Mouse (Mus musculus): ENCODE measurements around the gene Stx8. TPM values are rescaled to one million over a fixed set of nuclear protein-coding genes. Genes with fewer than 3 reads are reported as not detected.

The Stx8 gene
- polyA plus RNA-seq, 1 experiment from 2014 or later, result 59.2 TPM

GRCm38 (mm10) chr11:68038101-68038500 lies 72.1 kb downstream of the Stx8 start:
- WGBS, result 69% methylated on average over 2 of the region's 2 CpGs
- Histone ChIP-seq H3K9me3 (no peaks in the 10 kb centered on the region), H3K4me2 (replicated peaks) (no peak overlapping the region)

GRCm38 (mm10) chr11:68044181-68044580 lies 78.2 kb downstream of the Stx8 start:
- Histone ChIP-seq H3K9ac (no peak overlapping the region), H3K27me3 (no peaks in the 10 kb centered on the region), H3K4me2 (replicated peaks) (no peak overlapping the region), H3K36me3 (no peaks in the 10 kb centered on the region), H3K27ac (no peak overlapping the region), H3K9me3 (no peaks in the 10 kb centered on the region), H3K4me1 (0 out of 2 replicates have a peak, but pooled peaks cover 3% of the 10 kb centered on the region), H3K4me3 (no peak overlapping the region)
- ATAC-seq (ENCODE audit: insufficient number of reproducible peaks, insufficient read depth, low FRiP score, low TSS enrichment), result no peak
- 23% methylated on average over 11 of the region's 11 CpGs for WGBS

More at GRCm38 (mm10) chr11:68038101-68038500, 72.1 kb downstream of the Stx8 start:
- Histone ChIP-seq H3K27me3 (no peaks in the 10 kb centered on the region), H3K4me1 (peaks cover 16% of the 10 kb centered on the region), H3K9ac (no peak overlapping the region), H3K4me3 (no peak overlapping the region), H3K36me3 (no peaks in the 10 kb centered on the region), H3K27ac (no peak overlapping the region)
- ATAC-seq (ENCODE audit: insufficient number of reproducible peaks, insufficient read depth, low FRiP score, low TSS enrichment), result no peak

GRCm38 (mm10) chr11:68046916-68047315 lies 80.9 kb downstream of the Stx8 start:
- Histone ChIP-seq H3K36me3 (no peaks in the 10 kb centered on the region), H3K27ac (no peak overlapping the region), H3K27me3 (no peaks in the 10 kb centered on the region), H3K4me3 (no peak overlapping the region), H3K9me3 (no peaks in the 10 kb centered on the region), H3K4me2 (replicated peaks) (no peak overlapping the region), H3K4me1 (0 out of 2 replicates have a peak, but pooled peaks cover 3% of the 10 kb centered on the region), H3K9ac (no peak overlapping the region)
- WGBS, result 50% methylated on average over 3 of the region's 3 CpGs
- ATAC-seq (ENCODE audit: insufficient number of reproducible peaks, insufficient read depth, low FRiP score, low TSS enrichment), result no peak

- Histone ChIP-seq H3K9me3 (no peaks in the 10 kb centered on the region), H3K4me3 (no peak overlapping the region), H3K9ac (no peak overlapping the region), H3K4me2 (replicated peaks) (no peak overlapping the region), H3K4me1 (0 out of 2 replicates have a peak, but pooled peaks cover 3% of the 10 kb centered on the region), H3K36me3 (no peaks in the 10 kb centered on the region), H3K27ac (no peak overlapping the region), H3K27me3 (no peaks in the 10 kb centered on the region)
- 84% methylated on average over 17 of the region's 17 CpGs for WGBS
- ATAC-seq (ENCODE audit: insufficient number of reproducible peaks, insufficient read depth, low FRiP score, low TSS enrichment), result no peak
These were observed 83.5 kb downstream of the Stx8 start for GRCm38 (mm10) chr11:68049261-68050165.

GRCm38 (mm10) chr11:68050725-68051124 lies 84.7 kb downstream of the Stx8 start:
- Histone ChIP-seq H3K9ac (no peak overlapping the region), H3K9me3 (no peaks in the 10 kb centered on the region), H3K4me2 (replicated peaks) (no peak overlapping the region), H3K4me1 (0 out of 2 replicates have a peak, but pooled peaks cover 3% of the 10 kb centered on the region), H3K27me3 (no peaks in the 10 kb centered on the region), H3K36me3 (no peaks in the 10 kb centered on the region), H3K4me3 (no peak overlapping the region), H3K27ac (no peak overlapping the region)
- WGBS, result 73% methylated on average over 12 of the region's 12 CpGs
- no peak for ATAC-seq (ENCODE audit: insufficient number of reproducible peaks, insufficient read depth, low FRiP score, low TSS enrichment)

GRCm38 (mm10) chr11:68051305-68051704 lies 85.3 kb downstream of the Stx8 start:
- H3K27me3 ChIP-seq, result no peaks in the 10 kb centered on the region
- no peak overlapping the region for H3K4me2 ChIP-seq (replicated peaks)
- H3K9ac ChIP-seq, result no peak overlapping the region
- WGBS, result 91% methylated on average over 4 of the region's 4 CpGs
- H3K4me3 ChIP-seq, result no peak overlapping the region
- no peak for ATAC-seq (ENCODE audit: insufficient number of reproducible peaks, insufficient read depth, low FRiP score, low TSS enrichment)
- no peaks in the 10 kb centered on the region for H3K36me3 ChIP-seq
- 0 out of 2 replicates have a peak, but pooled peaks cover 3% of the 10 kb centered on the region for H3K4me1 ChIP-seq
- no peak overlapping the region for H3K27ac ChIP-seq
- no peaks in the 10 kb centered on the region for H3K9me3 ChIP-seq

- no peaks in the 10 kb centered on the region for H3K36me3 ChIP-seq
- 59% methylated on average over 5 of the region's 5 CpGs for WGBS
- no peak overlapping the region for H3K9ac ChIP-seq
- no peak overlapping the region for H3K4me3 ChIP-seq
- H3K4me2 ChIP-seq (replicated peaks), result no peak overlapping the region
- no peak overlapping the region for H3K27ac ChIP-seq
- ATAC-seq (ENCODE audit: insufficient number of reproducible peaks, insufficient read depth, low FRiP score, low TSS enrichment), result no peak
- H3K27me3 ChIP-seq, result no peaks in the 10 kb centered on the region
- H3K4me1 ChIP-seq, result peaks cover 4% of the 10 kb centered on the region
- no peaks in the 10 kb centered on the region for H3K9me3 ChIP-seq
These were observed 92.6 kb downstream of the Stx8 start for GRCm38 (mm10) chr11:68058466-68059201.

DNA sequence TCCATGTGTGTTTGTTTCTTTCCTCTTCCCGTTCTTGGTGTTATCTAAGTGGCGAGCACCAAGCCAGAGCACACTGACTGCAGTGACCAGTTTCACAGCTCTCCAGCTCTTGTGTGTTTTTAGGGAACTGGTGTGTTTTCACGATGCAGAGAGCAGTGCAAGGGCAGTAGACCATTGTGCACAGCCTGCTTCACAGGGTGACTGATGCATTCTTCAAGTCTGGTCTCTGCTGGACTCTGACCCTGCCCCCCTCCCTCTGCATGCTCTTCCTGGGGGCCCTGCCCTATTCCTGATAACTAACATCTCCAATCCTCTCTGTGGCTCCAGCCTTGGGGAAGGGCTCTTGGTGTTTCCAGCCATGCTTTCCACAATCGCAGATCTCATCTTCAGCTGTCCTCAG lies 94.7 kb downstream of the Stx8 start:
- no peak overlapping the region for H3K4me2 ChIP-seq (replicated peaks)
- H3K9me3 ChIP-seq, result no peaks in the 10 kb centered on the region
- no peak overlapping the region for H3K27ac ChIP-seq
- WGBS, result 48% methylated on average over 4 of the region's 4 CpGs
- no peak overlapping the region for H3K4me3 ChIP-seq
- H3K4me1 ChIP-seq, result peaks cover 4% of the 10 kb centered on the region
- ATAC-seq (ENCODE audit: insufficient number of reproducible peaks, insufficient read depth, low FRiP score, low TSS enrichment), result no peak
- H3K36me3 ChIP-seq, result no peaks in the 10 kb centered on the region
- H3K27me3 ChIP-seq, result no peaks in the 10 kb centered on the region
- no peak overlapping the region for H3K9ac ChIP-seq

DNA sequence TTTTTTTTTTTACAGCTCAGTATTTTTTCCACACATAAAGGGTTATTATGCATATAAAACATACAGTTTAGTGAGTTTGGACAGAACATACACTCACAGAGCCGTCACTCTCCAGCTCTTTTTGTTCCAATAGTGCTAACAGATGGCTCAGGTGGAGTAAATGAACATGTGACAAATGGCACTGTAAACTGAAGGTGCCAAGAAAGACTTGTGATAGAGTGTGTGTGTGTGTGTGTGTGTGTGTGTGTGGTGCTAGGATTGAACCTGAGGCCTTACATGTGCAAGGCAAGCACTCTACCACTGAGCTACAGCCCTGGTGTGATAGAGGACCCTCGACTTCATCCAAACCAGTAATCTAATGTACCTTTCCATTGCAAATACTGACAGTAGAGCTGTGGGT lies 96.1 kb downstream of the Stx8 start:
- H3K27me3 ChIP-seq, result no peaks in the 10 kb centered on the region
- H3K27ac ChIP-seq, result no peak overlapping the region
- ATAC-seq (ENCODE audit: insufficient number of reproducible peaks, insufficient read depth, low FRiP score, low TSS enrichment), result no peak
- H3K9ac ChIP-seq, result no peak overlapping the region
- H3K36me3 ChIP-seq, result no peaks in the 10 kb centered on the region
- H3K4me1 ChIP-seq, result peaks cover 4% of the 10 kb centered on the region
- H3K4me3 ChIP-seq, result no peak overlapping the region
- WGBS, result 87% methylated on average over 2 of the region's 2 CpGs
- H3K4me2 ChIP-seq (replicated peaks), result no peak overlapping the region
- H3K9me3 ChIP-seq, result no peaks in the 10 kb centered on the region

- no peak for ATAC-seq (ENCODE audit: insufficient number of reproducible peaks, insufficient read depth, low FRiP score, low TSS enrichment)
- no peaks in the 10 kb centered on the region for H3K27me3 ChIP-seq
These were observed 101.8 kb downstream of the Stx8 start for GRCm38 (mm10) chr11:68067806-68068205.

DNA sequence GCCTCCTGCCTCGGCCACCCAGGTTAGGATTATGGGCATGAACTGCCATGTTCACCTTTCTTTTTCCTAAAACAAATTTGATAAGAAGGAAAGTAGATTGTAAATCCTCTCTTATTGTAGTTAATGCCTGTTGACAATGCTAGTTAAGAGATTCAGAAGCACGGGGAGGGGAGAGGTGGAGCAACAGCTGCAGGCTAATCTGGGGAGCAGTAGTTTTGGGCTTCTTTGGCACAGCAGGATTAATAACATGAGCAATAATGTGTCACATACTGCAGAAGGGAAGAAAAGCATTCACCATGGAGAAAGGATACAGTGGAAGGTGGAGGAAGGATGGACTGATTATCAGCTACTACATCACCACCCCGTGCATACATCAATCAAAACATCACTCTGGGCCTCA lies 104.1 kb downstream of the Stx8 start:
- no peak for ATAC-seq (ENCODE audit: insufficient number of reproducible peaks, insufficient read depth, low FRiP score, low TSS enrichment)
- 72% methylated on average over 3 of the region's 3 CpGs for WGBS
- H3K36me3 ChIP-seq, result no peaks in the 10 kb centered on the region
- H3K4me2 ChIP-seq (replicated peaks), result no peak overlapping the region
- peaks cover 8% of the 10 kb centered on the region; the same call in 1 of the 2 replicates for H3K4me1 ChIP-seq
- no peak overlapping the region for H3K4me3 ChIP-seq
- H3K9ac ChIP-seq, result no peak overlapping the region
- no peaks in the 10 kb centered on the region for H3K9me3 ChIP-seq
- H3K27ac ChIP-seq, result no peak overlapping the region
- H3K27me3 ChIP-seq, result no peaks in the 10 kb centered on the region

More at GRCm38 (mm10) chr11:68067806-68068205, 101.8 kb downstream of the Stx8 start:
- H3K9ac ChIP-seq, result no peak overlapping the region
- H3K27ac ChIP-seq, result no peak overlapping the region
- no peaks in the 10 kb centered on the region for H3K36me3 ChIP-seq
- no peak overlapping the region for H3K4me2 ChIP-seq (replicated peaks)
- no peaks in the 10 kb centered on the region for H3K9me3 ChIP-seq
- no peak overlapping the region for H3K4me3 ChIP-seq
- H3K4me1 ChIP-seq, result no peaks in the 10 kb centered on the region; the same call in 1 of the 2 replicates
- 81% methylated on average over 10 of the region's 10 CpGs for WGBS
